Mouse (Mus musculus) CH12.LX (cell line): Measurements from ENCODE around the gene Olfr1233. TPM values are rescaled to one million over a fixed set of nuclear protein-coding genes. Genes with fewer than 3 reads are reported as not detected.

Experiments used
- DNase-seq: peaks from one replicate; pipeline ENCODE4 v3.0.0-alpha.2; 2013; ENCODE audit errors: extremely low read depth
- H3K27ac ChIP-seq: 2 replicates; pipeline ENCODE4 v1.5.1; 2012; ENCODE audit warnings: low read depth, mild to moderate bottlenecking, control low read depth, moderate library complexity; ENCODE audit not compliant: insufficient read depth
- H3K27me3 ChIP-seq: replicated peaks from 2 replicates; pipeline ENCODE3; 2012; ENCODE audit warnings: inconsistent platforms
- H3K36me3 ChIP-seq, 2 experiments: replicated peaks in 1 of 2; 2 replicates each; pipeline versions ENCODE3 to v1.6.1; 2012; ENCODE audit warnings: inconsistent platforms in 1 of 2, low read length in 1 of 2, mild to moderate bottlenecking in 1 of 2, mixed read lengths in 1 of 2, moderate library complexity in 1 of 2; ENCODE audit not compliant: control insufficient read depth in 1 of 2, insufficient read depth in 1 of 2
- H3K4me1 ChIP-seq, 2 experiments: 2 replicates each; pipeline ENCODE4 v1.6.1; 2012; ENCODE audit warnings: inconsistent platforms in 1 of 2, moderate library complexity in 1 of 2; ENCODE audit not compliant: insufficient read depth in 2 of 2, control insufficient read depth in 1 of 2
- H3K4me2 ChIP-seq: 2 replicates; pipeline ENCODE4 v1.6.1; 2012; ENCODE audit warnings: low read depth, mild to moderate bottlenecking, control low read depth; ENCODE audit not compliant: poor library complexity, insufficient read depth, severe bottlenecking
- H3K4me3 ChIP-seq, 3 experiments: fragments of 150-350 bp in 1 of 3; sonication (generic) in 1 of 3; replicated peaks in 1 of 3; 2 replicates each; pipeline versions ENCODE3 to v1.5.1; 2011 to 2012; ENCODE audit warnings: low read depth in 2 of 3, low read length in 2 of 3, mild to moderate bottlenecking in 2 of 3, moderate library complexity in 2 of 3, control low read depth in 1 of 3, improper control_type of control experiment in 1 of 3, inconsistent platforms in 1 of 3, mixed read lengths in 1 of 3; ENCODE audit not compliant: poor library complexity in 1 of 3
- H3K79me2 ChIP-seq: replicated peaks from 2 replicates; pipeline ENCODE4 v1.6.1; 2012; ENCODE audit warnings: mild to moderate bottlenecking, moderate library complexity; ENCODE audit not compliant: control insufficient read depth, poor library complexity, insufficient read depth, severe bottlenecking; ENCODE audit errors: extremely low read depth
- H3K9ac ChIP-seq: 2 replicates; pipeline ENCODE4 v1.6.1; 2012; ENCODE audit warnings: low read depth, mild to moderate bottlenecking, control low read depth, moderate library complexity; ENCODE audit not compliant: insufficient read depth
- H3K9me3 ChIP-seq: replicated peaks from 2 replicates; pipeline ENCODE3; 2012; ENCODE audit warnings: low read length, inconsistent platforms, mixed read lengths
- BHLHE40 ChIP-seq: IDR thresholded peaks from 2 replicates; pipeline ENCODE4 v1.6.1; 2011; ENCODE audit warnings: mild to moderate bottlenecking, low read depth, low read length, improper control_type of control experiment
- CTCF ChIP-seq, 2 experiments: IDR thresholded peaks in 1 of 2; conservative IDR thresholded peaks in 1 of 2; 2 replicates each; pipeline ENCODE4 v1.5.1; 2011 to 2012; ENCODE audit warnings: low read depth in 2 of 2, low read length in 2 of 2, improper control_type of control experiment in 1 of 2, inconsistent platforms in 1 of 2, mild to moderate bottlenecking in 1 of 2, moderate library complexity in 1 of 2
- EP300 ChIP-seq: IDR thresholded peaks from 2 replicates; pipeline ENCODE4 v1.6.1; 2011; ENCODE audit warnings: low read length, improper control_type of control experiment
- ETS1 ChIP-seq: conservative IDR thresholded peaks from 2 replicates; pipeline ENCODE4 v1.6.1; 2012; ENCODE audit warnings: low read depth, mild to moderate bottlenecking, inconsistent platforms, low read length, improper control_type of control experiment, moderate library complexity
- KAT2A ChIP-seq: IDR thresholded peaks from 2 replicates; pipeline ENCODE4 v1.6.1; 2012; ENCODE audit warnings: low read length, improper control_type of control experiment, inconsistent platforms; ENCODE audit not compliant: insufficient replicate concordance
- MXI1 ChIP-seq: IDR thresholded peaks from 2 replicates; pipeline ENCODE4 v1.6.1; 2011; ENCODE audit warnings: mild to moderate bottlenecking, low read depth, low read length, improper control_type of control experiment
- NELFE ChIP-seq: IDR thresholded peaks from 2 replicates; pipeline ENCODE4 v1.6.1; 2011; ENCODE audit warnings: low read depth, low read length, improper control_type of control experiment
- PAX5 ChIP-seq: IDR thresholded peaks from 2 replicates; pipeline ENCODE4 v1.6.1; 2012; ENCODE audit warnings: low read length, inconsistent platforms, mixed read lengths
- ZKSCAN1 ChIP-seq: IDR thresholded peaks from 2 replicates; pipeline ENCODE4 v1.6.1; 2012; ENCODE audit warnings: low read depth, inconsistent platforms, low read length, improper control_type of control experiment, borderline replicate concordance
- ZNF384 ChIP-seq: IDR thresholded peaks from 2 replicates; pipeline ENCODE4 v1.6.1; 2012; ENCODE audit warnings: low read depth, low read length, improper control_type of control experiment, inconsistent platforms
- dilution Hi-C: fragments of 300-500 bp; cut with MboI; formaldehyde crosslinking; loops from 2 replicates; pipeline ENCODE4 v1.14.3; 2020; ENCODE audit warnings: low sequenced_read_pairs; ENCODE audit not compliant: extremely low pct_unique_long_range_greater_than_20kb, extremely low pct_ligation_motif_present
- in situ Hi-C: fragments of 300-500 bp; cut with MboI; formaldehyde crosslinking; loops from 3 replicates; pipeline ENCODE4 v1.14.3; 2019; ENCODE audit warnings: low sequenced_read_pairs, low pct_ligation_motif_present, low pct_unique_long_range_greater_than_20kb, mixed read lengths
- polyA plus RNA-seq: library from polyadenylated mRNA; unstranded; fragments of >175 nt; gene quantifications from 2 replicates; pipeline ENCODE4 v1.2.1, GENCODE M21; 2012; ENCODE audit warnings: low read depth; ENCODE audit not compliant: insufficient read length
- total RNA-seq, 2 experiments: library from RNA; depleted of rRNA; stranded (reverse); fragments of 300-350 nt in 1 of 2; fragments of >200 nt in 1 of 2; gene quantifications; 2 replicates each; pipeline ENCODE4 v1.2.3; 2012 to 2014

Olfr1233 gene
- total and polyA plus RNA-seq, 3 experiments, result not detected

GRCm38 (mm10) chr2:89287914-89288313 is 54.3 kb downstream of the Olfr1233 start, which contains the start of gene Olfr1229:
Gene Olfr1229 (minus strand): TSS chr2:89288014.
- H3K27me3 ChIP-seq, result no peaks in the 10 kb centered on the region
- H3K27ac ChIP-seq, result no peak within 1 kb of the TSS
- H3K4me3 ChIP-seq, result no peak within 1 kb of the TSS
- TF ChIP-seq ZKSCAN1 (no peak), CTCF (conservative IDR thresholded peaks at IDR 0.05 in 1 of 2, IDR thresholded peaks at IDR 0.05 in 1 of 2; ENCODE audit: low read depth in 2 of 2, low read length in 2 of 2) (no peak), ZNF384 (no peak), EP300 (no peak), ETS1 (no peak), BHLHE40 (no peak), PAX5 (no peak), KAT2A (no peak), NELFE (no peak), MXI1 (no peak)
- no peaks in the 10 kb centered on the region for H3K79me2 ChIP-seq
- no peak within 1 kb of the TSS for H3K4me2 ChIP-seq
- in situ Hi-C loops, result no loop called here
- H3K9ac ChIP-seq, result no peak within 1 kb of the TSS
- no peaks in the 10 kb centered on the region for H3K4me1 ChIP-seq
- peaks cover 12% of the 10 kb centered on the region for H3K9me3 ChIP-seq
- H3K36me3 ChIP-seq, result no peaks in the 10 kb centered on the region
- dilution Hi-C loops, result no loop called here
- no peak for DNase-seq

Other genes with a start within 250 kb of the Olfr1233 start
- gene Olfr1220, start 235.6 kb downstream of the Olfr1233 start, total RNA-seq (2012; rRNA removed), result not detected in 2 replicates
- gene Olfr1220, start 235.6 kb downstream of the Olfr1233 start, total RNA-seq (2014; rRNA removed), result not detected in 2 replicates
- not detected in 2 replicates for gene Olfr1220, start 235.6 kb downstream of the Olfr1233 start, polyA plus RNA-seq
- gene Olfr1221, start 225.1 kb downstream of the Olfr1233 start, total RNA-seq (2012; rRNA removed), result not detected in 2 replicates
- not detected in 2 replicates for gene Olfr1221, start 225.1 kb downstream of the Olfr1233 start, total RNA-seq (2014; rRNA removed)
- gene Olfr1221, start 225.1 kb downstream of the Olfr1233 start, polyA plus RNA-seq, result not detected in 2 replicates
- gene Olfr1222, start 209.3 kb downstream of the Olfr1233 start, total RNA-seq (2012; rRNA removed), result not detected in 2 replicates
- not detected in 2 replicates for gene Olfr1222, start 209.3 kb downstream of the Olfr1233 start, total RNA-seq (2014; rRNA removed)
- not detected in 2 replicates for gene Olfr1222, start 209.3 kb downstream of the Olfr1233 start, polyA plus RNA-seq
- not detected in 2 replicates for gene Olfr1223, start 190.8 kb downstream of the Olfr1233 start, total RNA-seq (2012; rRNA removed)
- gene Olfr1223, start 190.8 kb downstream of the Olfr1233 start, total RNA-seq (2014; rRNA removed), result not detected in 2 replicates
- not detected in 2 replicates for gene Olfr1223, start 190.8 kb downstream of the Olfr1233 start, polyA plus RNA-seq
- not detected in 2 replicates for gene Olfr1224-ps1, start 178.3 kb downstream of the Olfr1233 start, total RNA-seq (2012; rRNA removed)
- gene Olfr1224-ps1, start 178.3 kb downstream of the Olfr1233 start, total RNA-seq (2014; rRNA removed), result not detected in 2 replicates
- gene Olfr1224-ps1, start 178.3 kb downstream of the Olfr1233 start, polyA plus RNA-seq, result not detected in 2 replicates
- gene Olfr1225, start 167.7 kb downstream of the Olfr1233 start, total RNA-seq (2012; rRNA removed), result not detected in 2 replicates
- not detected in 2 replicates for gene Olfr1225, start 167.7 kb downstream of the Olfr1233 start, total RNA-seq (2014; rRNA removed)
- gene Olfr1225, start 167.7 kb downstream of the Olfr1233 start, polyA plus RNA-seq, result not detected in 2 replicates
- gene Olfr1226, start 142.3 kb downstream of the Olfr1233 start, total RNA-seq (2012; rRNA removed), result not detected in 2 replicates
- gene Olfr1226, start 142.3 kb downstream of the Olfr1233 start, total RNA-seq (2014; rRNA removed), result not detected in 2 replicates
- not detected in 2 replicates for gene Olfr1226, start 142.3 kb downstream of the Olfr1233 start, polyA plus RNA-seq
- not detected in 2 replicates for gene Olfr1228, start 88.3 kb downstream of the Olfr1233 start, total RNA-seq (2012; rRNA removed)
- not detected in 2 replicates for gene Olfr1228, start 88.3 kb downstream of the Olfr1233 start, total RNA-seq (2014; rRNA removed)
- not detected in 2 replicates for gene Olfr1228, start 88.3 kb downstream of the Olfr1233 start, polyA plus RNA-seq
- not detected in 2 replicates for gene Olfr1229, start 54.4 kb downstream of the Olfr1233 start, total RNA-seq (2012; rRNA removed)
- not detected in 2 replicates for gene Olfr1229, start 54.4 kb downstream of the Olfr1233 start, total RNA-seq (2014; rRNA removed)
- gene Olfr1229, start 54.4 kb downstream of the Olfr1233 start, polyA plus RNA-seq, result not detected in 2 replicates
- not detected in 2 replicates for gene Olfr1230, start 45.1 kb downstream of the Olfr1233 start, total RNA-seq (2012; rRNA removed)
- not detected in 2 replicates for gene Olfr1230, start 45.1 kb downstream of the Olfr1233 start, total RNA-seq (2014; rRNA removed)
- gene Olfr1230, start 45.1 kb downstream of the Olfr1233 start, polyA plus RNA-seq, result not detected in 2 replicates
- gene Olfr1231, start 35.3 kb downstream of the Olfr1233 start, total RNA-seq (2012; rRNA removed), result not detected in 2 replicates
- gene Olfr1231, start 35.3 kb downstream of the Olfr1233 start, total RNA-seq (2014; rRNA removed), result not detected in 2 replicates
- gene Olfr1231, start 35.3 kb downstream of the Olfr1233 start, polyA plus RNA-seq, result not detected in 2 replicates
- gene Olfr1232, start 12.7 kb downstream of the Olfr1233 start, total RNA-seq (2012; rRNA removed), result not detected in 2 replicates
- gene Olfr1232, start 12.7 kb downstream of the Olfr1233 start, total RNA-seq (2014; rRNA removed), result not detected in 2 replicates
- gene Olfr1232, start 12.7 kb downstream of the Olfr1233 start, polyA plus RNA-seq, result not detected in 2 replicates
- not detected in 2 replicates for gene Olfr1234, start 22.5 kb upstream of the Olfr1233 start, total RNA-seq (2012; rRNA removed)
- not detected in 2 replicates for gene Olfr1234, start 22.5 kb upstream of the Olfr1233 start, total RNA-seq (2014; rRNA removed)
- gene Olfr1234, start 22.5 kb upstream of the Olfr1233 start, polyA plus RNA-seq, result not detected in 2 replicates
- not detected in 2 replicates for gene Olfr1238, start 67.3 kb upstream of the Olfr1233 start, total RNA-seq (2012; rRNA removed)
- not detected in 2 replicates for gene Olfr1238, start 67.3 kb upstream of the Olfr1233 start, total RNA-seq (2014; rRNA removed)
- gene Olfr1238, start 67.3 kb upstream of the Olfr1233 start, polyA plus RNA-seq, result not detected in 2 replicates
- gene Olfr1239, start 78.0 kb upstream of the Olfr1233 start, total RNA-seq (2012; rRNA removed), result not detected in 2 replicates
- not detected in 2 replicates for gene Olfr1239, start 78.0 kb upstream of the Olfr1233 start, total RNA-seq (2014; rRNA removed)
- gene Olfr1239, start 78.0 kb upstream of the Olfr1233 start, polyA plus RNA-seq, result not detected in 2 replicates
- not detected in 2 replicates for gene Olfr1240, start 100.6 kb upstream of the Olfr1233 start, total RNA-seq (2012; rRNA removed)
- not detected in 2 replicates for gene Olfr1240, start 100.6 kb upstream of the Olfr1233 start, total RNA-seq (2014; rRNA removed)
- not detected in 2 replicates for gene Olfr1240, start 100.6 kb upstream of the Olfr1233 start, polyA plus RNA-seq
- not detected in 2 replicates for gene Olfr1241, start 144.7 kb upstream of the Olfr1233 start, total RNA-seq (2012; rRNA removed)
- gene Olfr1241, start 144.7 kb upstream of the Olfr1233 start, total RNA-seq (2014; rRNA removed), result not detected in 2 replicates
- gene Olfr1241, start 144.7 kb upstream of the Olfr1233 start, polyA plus RNA-seq, result not detected in 2 replicates
- not detected in 2 replicates for gene Olfr1242, start 155.9 kb upstream of the Olfr1233 start, total RNA-seq (2012; rRNA removed)
- gene Olfr1242, start 155.9 kb upstream of the Olfr1233 start, total RNA-seq (2014; rRNA removed), result not detected in 2 replicates
- gene Olfr1242, start 155.9 kb upstream of the Olfr1233 start, polyA plus RNA-seq, result not detected in 2 replicates
- gene Olfr1243, start 189.1 kb upstream of the Olfr1233 start, total RNA-seq (2012; rRNA removed), result not detected in 2 replicates
- gene Olfr1243, start 189.1 kb upstream of the Olfr1233 start, total RNA-seq (2014; rRNA removed), result not detected in 2 replicates
- not detected in 2 replicates for gene Olfr1243, start 189.1 kb upstream of the Olfr1233 start, polyA plus RNA-seq
- gene Olfr1245, start 236.0 kb upstream of the Olfr1233 start, total RNA-seq (2012; rRNA removed), result not detected in 2 replicates
- gene Olfr1245, start 236.0 kb upstream of the Olfr1233 start, total RNA-seq (2014; rRNA removed), result not detected in 2 replicates
- not detected in 2 replicates for gene Olfr1245, start 236.0 kb upstream of the Olfr1233 start, polyA plus RNA-seq